Mouse (Mus musculus): ENCODE results near the gene Capn11. TPM values are rescaled to one million over a fixed set of nuclear protein-coding genes. Genes with fewer than 3 reads are reported as not detected.
"Not testable (repeated sequence)": the region's sequence is repeated elsewhere in the genome, so short reads cannot be mapped to it uniquely, and the experiment has no call there.

Gene Capn11
- polyA plus RNA-seq, 1 experiment from 2014 or later: 0.65 TPM

- WGBS: 24% methylated on average over 3 of the region's 3 CpGs
- H3K9me3 ChIP-seq: no peaks in the 10 kb centered on the region
- H3K36me3 ChIP-seq: no peaks in the 10 kb centered on the region
- ATAC-seq (ENCODE audit: insufficient number of reproducible peaks, insufficient read depth, low FRiP score, low TSS enrichment, low read depth): no peak
- H3K27me3 ChIP-seq: peaks cover 5% of the 10 kb centered on the region; the same call in 1 of the 2 replicates
- H3K9ac ChIP-seq (replicated peaks): no peak overlapping the region
- H3K4me2 ChIP-seq: no peak overlapping the region
- H3K4me1 ChIP-seq (replicated peaks): peaks cover 11% of the 10 kb centered on the region
- no peak overlapping the region for H3K4me3 ChIP-seq (replicated peaks)
- no peak overlapping the region for H3K27ac ChIP-seq
Measured at GRCm38 (mm10) chr17:45628160-45628559, 31.0 kb downstream of the Capn11 start.

- H3K36me3 ChIP-seq: no peaks in the 10 kb centered on the region
- H3K4me3 ChIP-seq (replicated peaks): no peak overlapping the region
- H3K4me1 ChIP-seq (replicated peaks): peaks cover 11% of the 10 kb centered on the region
- peak overlapping the region; percentile 47 for H3K4me2 ChIP-seq
- no peak for ATAC-seq (ENCODE audit: insufficient number of reproducible peaks, insufficient read depth, low FRiP score, low TSS enrichment, low read depth)
- H3K9ac ChIP-seq (replicated peaks): 0 out of 2 replicates have a peak overlapping the region, but pooled peaks have one; percentile 28
- H3K27ac ChIP-seq: no peak overlapping the region
- 29% methylated on average over 15 of the region's 15 CpGs for WGBS
- peaks cover 5% of the 10 kb centered on the region; the same call in 1 of the 2 replicates for H3K27me3 ChIP-seq
- no peaks in the 10 kb centered on the region for H3K9me3 ChIP-seq
Measured at GRCm38 (mm10) chr17:45626577-45627134, 32.5 kb downstream of the Capn11 start.

- not testable (repeated sequence) for H3K4me2 ChIP-seq; H3K4me3 ChIP-seq (replicated peaks); H3K9me3 ChIP-seq; H3K27me3 ChIP-seq; ATAC-seq (ENCODE audit: insufficient number of reproducible peaks, insufficient read depth, low FRiP score, low TSS enrichment, low read depth); H3K27ac ChIP-seq; H3K4me1 ChIP-seq (replicated peaks); H3K36me3 ChIP-seq; H3K9ac ChIP-seq (replicated peaks)
- WGBS: 93% methylated on average over 8 of the region's 8 CpGs
Measured at GRCm38 (mm10) chr17:45623425-45623824, 35.7 kb downstream of the Capn11 start.

DNA sequence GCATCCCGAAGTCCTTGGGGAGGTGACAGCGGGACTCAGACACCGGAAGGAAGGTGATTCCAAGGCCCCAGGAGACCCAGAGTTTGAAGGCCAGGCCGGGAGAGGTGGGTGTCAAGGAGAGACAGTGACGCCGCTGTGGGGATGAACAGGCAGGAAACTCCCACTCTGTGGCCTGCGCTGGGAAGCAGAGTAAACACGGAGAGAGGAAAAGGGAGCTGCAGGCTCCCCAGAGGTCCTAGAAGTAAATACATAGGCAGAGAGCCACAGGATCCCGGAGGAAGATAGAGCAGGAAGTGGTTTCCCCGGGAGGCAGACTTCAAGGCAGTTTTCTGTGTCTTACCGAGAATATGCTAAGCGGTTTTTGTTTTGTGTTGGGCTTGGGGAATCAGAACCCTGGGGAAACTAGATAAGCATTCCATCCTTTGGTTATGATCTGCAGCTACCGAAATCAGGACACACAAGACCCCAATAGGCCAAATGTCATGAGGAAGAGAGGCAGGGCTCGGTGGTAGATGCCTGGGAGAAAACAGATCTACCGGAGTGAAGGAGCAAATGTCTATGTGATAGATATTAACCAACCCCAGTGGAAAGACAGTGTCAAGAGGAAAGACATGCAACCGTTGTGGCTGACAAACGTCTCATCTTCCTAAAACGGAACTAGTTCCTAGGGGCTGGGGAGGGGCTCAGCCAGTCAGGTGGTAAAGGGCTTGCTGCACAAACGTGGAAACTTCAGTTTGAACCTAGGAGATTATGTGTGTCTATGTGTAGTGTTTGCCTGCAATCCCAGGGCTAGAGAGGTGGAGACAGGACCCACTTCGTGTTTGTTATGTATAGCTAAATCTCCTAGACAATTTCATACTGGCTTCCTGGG lies 39.5 kb downstream of the Capn11 start:
- peaks cover 9% of the 10 kb centered on the region for H3K4me1 ChIP-seq (replicated peaks)
- H3K4me2 ChIP-seq: peak overlapping the region; percentile 54
- WGBS: 25% methylated on average over 20 of the region's 20 CpGs
- no peaks in the 10 kb centered on the region for H3K36me3 ChIP-seq
- peak overlapping the region; percentile 26 for H3K4me3 ChIP-seq (replicated peaks)
- peak overlapping the region; percentile 42; the same call in 1 of the 2 replicates for H3K9ac ChIP-seq (replicated peaks)
- H3K27ac ChIP-seq: peak overlapping the region; percentile 41
- ATAC-seq (ENCODE audit: insufficient number of reproducible peaks, insufficient read depth, low FRiP score, low TSS enrichment, low read depth): no peak
- H3K9me3 ChIP-seq: no peaks in the 10 kb centered on the region
- no peaks in the 10 kb centered on the region for H3K27me3 ChIP-seq

GRCm38 (mm10) chr17:45618941-45619385 lies 40.2 kb downstream of the Capn11 start:
- no peaks in the 10 kb centered on the region for H3K9me3 ChIP-seq
- no peaks in the 10 kb centered on the region for H3K27me3 ChIP-seq
- WGBS: 13% methylated on average over 8 of the region's 8 CpGs
- peak overlapping the region; percentile 42; the same call in 1 of the 2 replicates for H3K9ac ChIP-seq (replicated peaks)
- peaks cover 9% of the 10 kb centered on the region for H3K4me1 ChIP-seq (replicated peaks)
- peak overlapping the region; percentile 36 for H3K27ac ChIP-seq
- no peaks in the 10 kb centered on the region for H3K36me3 ChIP-seq
- ATAC-seq (ENCODE audit: insufficient number of reproducible peaks, insufficient read depth, low FRiP score, low TSS enrichment, low read depth): no peak
- peak overlapping the region; percentile 26 for H3K4me3 ChIP-seq (replicated peaks)
- peak overlapping the region; percentile 54 for H3K4me2 ChIP-seq

- no peaks in the 10 kb centered on the region for H3K36me3 ChIP-seq
- ATAC-seq (ENCODE audit: insufficient number of reproducible peaks, insufficient read depth, low FRiP score, low TSS enrichment, low read depth): no peak
- WGBS: 89% methylated on average over 6 of the region's 6 CpGs
Measured at GRCm38 (mm10) chr17:45617655-45618054, 41.5 kb downstream of the Capn11 start.

GRCm38 (mm10) chr17:45616679-45617078 lies 42.4 kb downstream of the Capn11 start:
- Histone ChIP-seq H3K4me1 (replicated peaks) (peaks cover 13% of the 10 kb centered on the region), H3K27ac (no peak overlapping the region), H3K4me2 (no peak overlapping the region), H3K27me3 (no peaks in the 10 kb centered on the region), H3K9me3 (no peaks in the 10 kb centered on the region), H3K4me3 (replicated peaks) (no peak overlapping the region), H3K9ac (replicated peaks) (no peak overlapping the region), H3K36me3 (no peaks in the 10 kb centered on the region)
- 74% methylated on average over 3 of the region's 3 CpGs for WGBS
- ATAC-seq (ENCODE audit: insufficient number of reproducible peaks, insufficient read depth, low FRiP score, low TSS enrichment, low read depth): no peak

More at GRCm38 (mm10) chr17:45617655-45618054, 41.5 kb downstream of the Capn11 start:
- no peak overlapping the region for H3K4me3 ChIP-seq (replicated peaks)
- no peaks in the 10 kb centered on the region for H3K27me3 ChIP-seq
- H3K4me2 ChIP-seq: no peak overlapping the region
- peaks cover 9% of the 10 kb centered on the region for H3K4me1 ChIP-seq (replicated peaks)
- H3K9ac ChIP-seq (replicated peaks): no peak overlapping the region
- no peaks in the 10 kb centered on the region for H3K9me3 ChIP-seq
- no peak overlapping the region for H3K27ac ChIP-seq

GRCm38 (mm10) chr17:45616046-45616650 lies 43.0 kb downstream of the Capn11 start:
- no peak overlapping the region for H3K27ac ChIP-seq
- H3K4me3 ChIP-seq (replicated peaks): no peak overlapping the region
- no peak overlapping the region for H3K4me2 ChIP-seq
- no peaks in the 10 kb centered on the region for H3K36me3 ChIP-seq
- no peaks in the 10 kb centered on the region for H3K27me3 ChIP-seq
- H3K9me3 ChIP-seq: no peaks in the 10 kb centered on the region
- no peak for ATAC-seq (ENCODE audit: insufficient number of reproducible peaks, insufficient read depth, low FRiP score, low TSS enrichment, low read depth)
- peaks cover 13% of the 10 kb centered on the region for H3K4me1 ChIP-seq (replicated peaks)
- 50% methylated on average over 4 of the region's 4 CpGs for WGBS
- H3K9ac ChIP-seq (replicated peaks): no peak overlapping the region

- no peaks in the 10 kb centered on the region for H3K9me3 ChIP-seq
- no peaks in the 10 kb centered on the region for H3K27me3 ChIP-seq
- H3K36me3 ChIP-seq: no peaks in the 10 kb centered on the region
- H3K27ac ChIP-seq: no peak overlapping the region
- no peak overlapping the region for H3K4me3 ChIP-seq (replicated peaks)
- H3K4me1 ChIP-seq (replicated peaks): peaks cover 4% of the 10 kb centered on the region; the same call in 1 of the 2 replicates
- H3K9ac ChIP-seq (replicated peaks): no peak overlapping the region
- ATAC-seq (ENCODE audit: insufficient number of reproducible peaks, insufficient read depth, low FRiP score, low TSS enrichment, low read depth): no peak
- 88% methylated on average over 7 of the region's 7 CpGs for WGBS
- H3K4me2 ChIP-seq: no peak overlapping the region
Measured at GRCm38 (mm10) chr17:45612921-45613320, 46.2 kb downstream of the Capn11 start.

- Histone ChIP-seq H3K27me3 (no peaks in the 10 kb centered on the region), H3K4me2 (no peak overlapping the region), H3K4me3 (replicated peaks) (no peak overlapping the region), H3K36me3 (no peaks in the 10 kb centered on the region), H3K4me1 (replicated peaks) (peaks cover 4% of the 10 kb centered on the region; the same call in 1 of the 2 replicates), H3K27ac (no peak overlapping the region), H3K9me3 (no peaks in the 10 kb centered on the region), H3K9ac (replicated peaks) (no peak overlapping the region)
- ATAC-seq (ENCODE audit: insufficient number of reproducible peaks, insufficient read depth, low FRiP score, low TSS enrichment, low read depth): no peak
- WGBS: 75% methylated on average over 8 of the region's 8 CpGs
Measured at GRCm38 (mm10) chr17:45612008-45612407, 47.1 kb downstream of the Capn11 start.
